In genomic region chr16:57881575-57882094, GRCm38 (mm10) we compare ENCODE assay signal across 21 mouse cellular contexts.
DNase-seq lines count a peak whose midpoint lies in the region; ATAC-seq and TF ChIP-seq lines count a peak whose summit lies in the region.
"Had no signal": no experiment of that assay in that cellular context is flagged by ENCODE, and none has a peak within 500 bp of the region (broad histone marks: within the 10 kb centered on the region; RNA-seq: fewer than 3 reads in every experiment).

No protein-coding gene starts in this region.

- no peaks in the 10 kb centered on the region for H3K4me1 ChIP-seq in kidney, adult 2 months (ENCODE audit: control insufficient read depth, insufficient read depth, low read length)
- no peaks in the 10 kb centered on the region for H3K4me1 ChIP-seq in kidney, embryonic 14.5 days (ENCODE audit: control insufficient read depth, insufficient read depth, low read length)
- no peaks in the 10 kb centered on the region for H3K4me1 ChIP-seq in limb, embryonic 14.5 days (ENCODE audit: control insufficient read depth, insufficient read depth, low read length)
- peaks cover 4% of the 10 kb centered on the region for H3K4me1 ChIP-seq in limb, embryonic 10.5 days
- H3K4me1 ChIP-seq: forebrain, embryonic 13.5 days; heart, embryonic 15.5 days; hindbrain, embryonic 10.5 days had no signal

- no peaks in the 10 kb centered on the region for H3K36me3 ChIP-seq in kidney, adult 2 months (ENCODE audit: control insufficient read depth, insufficient read depth, low read length)
- H3K36me3 ChIP-seq in kidney, embryonic 14.5 days (ENCODE audit: control insufficient read depth, insufficient read depth, low read length) = no peaks in the 10 kb centered on the region
- H3K36me3 ChIP-seq in limb, embryonic 14.5 days (ENCODE audit: control insufficient read depth, insufficient read depth, low read length) = no peaks in the 10 kb centered on the region
- H3K36me3 ChIP-seq in limb, embryonic 10.5 days = no peaks in the 10 kb centered on the region
- H3K36me3 ChIP-seq: G1E; heart, embryonic 15.5 days; hindbrain, embryonic 10.5 days had no signal

- no peaks in the 10 kb centered on the region for H3K9me3 ChIP-seq in kidney, embryonic 14.5 days (ENCODE audit: control insufficient read depth, low read length)
- no peaks in the 10 kb centered on the region for H3K9me3 ChIP-seq in limb, embryonic 14.5 days (ENCODE audit: control insufficient read depth, low read length)
- no peaks in the 10 kb centered on the region for H3K9me3 ChIP-seq in limb, embryonic 10.5 days (replicated peaks)
- H3K9me3 ChIP-seq: forebrain, embryonic 13.5 days; G1E; heart, embryonic 15.5 days; hindbrain, embryonic 10.5 days had no signal

- no peak overlapping the region for H3K4me3 ChIP-seq in kidney, adult 2 months (ENCODE audit: insufficient read depth, low read depth, low read length)
- no peak overlapping the region for H3K4me3 ChIP-seq in kidney, embryonic 14.5 days (ENCODE audit: low read length)
- no peak overlapping the region for H3K4me3 ChIP-seq in limb, embryonic 14.5 days (replicated peaks; ENCODE audit: low read length)
- H3K4me3 ChIP-seq in limb, embryonic 10.5 days = no peak overlapping the region
- H3K4me3 ChIP-seq: forebrain, embryonic 13.5 days; heart, embryonic 15.5 days; hindbrain, embryonic 10.5 days had no signal

- H3K9ac ChIP-seq in kidney, embryonic 14.5 days (ENCODE audit: low read depth, low read length) = no peak overlapping the region
- no peak overlapping the region for H3K9ac ChIP-seq in limb, embryonic 14.5 days (ENCODE audit: low read depth, low read length, severe bottlenecking)
- H3K9ac ChIP-seq: forebrain, embryonic 13.5 days; forebrain, postnatal 0 days; heart, embryonic 15.5 days; hindbrain, embryonic 14.5 days had no signal

- no peak overlapping the region for H3K4me2 ChIP-seq in kidney, embryonic 14.5 days (replicated peaks; ENCODE audit: low read depth, low read length)
- H3K4me2 ChIP-seq in limb, embryonic 14.5 days (replicated peaks; ENCODE audit: low read depth, low read length, severe bottlenecking) = no peak overlapping the region
- H3K4me2 ChIP-seq: forebrain, embryonic 13.5 days; heart, embryonic 11.5 days; heart, embryonic 15.5 days; hindbrain, embryonic 14.5 days had no signal

- no peak for TF ChIP-seq CTCF in kidney, adult 2 months (conservative IDR thresholded peaks at IDR 0.05; ENCODE audit: insufficient read depth, insufficient read length, low read depth, low read length)

- WGBS in kidney, adult 2 months = 53% methylated on average over 8 of the region's 8 CpGs
- WGBS in kidney, embryonic 14.5 days = 51% methylated on average over 8 of the region's 8 CpGs
- WGBS in limb, embryonic 14.5 days = 58% methylated on average over 8 of the region's 8 CpGs
- WGBS in limb, embryonic 10.5 days = 68% methylated on average over 8 of the region's 8 CpGs

- TF ChIP-seq POLR2A in kidney, adult 2 months (IDR thresholded peaks at IDR 0.05; ENCODE audit: low read depth, low read length) = no peak
- TF ChIP-seq POLR2A in limb, embryonic 14.5 days (IDR thresholded peaks at IDR 0.05; ENCODE audit: borderline replicate concordance, extremely low read depth, insufficient read depth, insufficient read length) = no peak

- peak; percentile 24 for DNase-seq in embryo, embryonic 11 days
- DNase-seq in embryo, embryonic 10.5 days (ENCODE audit: low spot score) = no peak
- peak; percentile 10 for DNase-seq in kidney, adult 2 months
- no peak for DNase-seq in limb, embryonic 14.5 days (ENCODE audit: low spot score)
- DNase-seq in limb, embryonic 10.5 days (ENCODE audit: low spot score) = no peak
- DNase-seq in spleen, postnatal 10 days (ENCODE audit: low spot score in 2 of 2) = no peak
- DNase-seq: adrenal gland, postnatal 10 days; B cell, adult 2 months; cerebellum, adult 11 months; cerebellum, adult 9-10 months; cerebellum, postnatal 25 days; forebrain, postnatal 0 days; gastrocnemius, postnatal 36 days had no signal

- H3K27me3 ChIP-seq in kidney, adult 2 months (replicated peaks; ENCODE audit: control insufficient read depth, insufficient read depth, low read length) = no peaks in the 10 kb centered on the region
- H3K27me3 ChIP-seq in kidney, embryonic 14.5 days (ENCODE audit: control insufficient read depth, insufficient read depth, low read length) = no peaks in the 10 kb centered on the region
- H3K27me3 ChIP-seq in limb, embryonic 14.5 days (ENCODE audit: control insufficient read depth, insufficient read depth, low read length) = no peaks in the 10 kb centered on the region
- no peaks in the 10 kb centered on the region for H3K27me3 ChIP-seq in limb, embryonic 10.5 days (ENCODE audit: low read depth, poor library complexity, severe bottlenecking)
- H3K27me3 ChIP-seq: forebrain, embryonic 13.5 days; heart, embryonic 15.5 days had no signal

- no peak for ATAC-seq in kidney, embryonic 14.5 days (ENCODE audit: low FRiP score, low TSS enrichment)
- ATAC-seq in limb, embryonic 14.5 days (ENCODE audit: low FRiP score, low read depth) = peak; percentile 55; the same call in 1 of the 2 replicates
- ATAC-seq: CD4-positive, CD25-positive, alpha-beta regulatory T cell, adult 4 months; forebrain, embryonic 13.5 days; forebrain, postnatal 0 days had no signal

- H3K27ac ChIP-seq in kidney, adult 2 months (ENCODE audit: insufficient read depth, low read depth, low read length) = no peak overlapping the region
- no peak overlapping the region for H3K27ac ChIP-seq in kidney, embryonic 14.5 days (ENCODE audit: low read depth, low read length)
- H3K27ac ChIP-seq in limb, embryonic 14.5 days (replicated peaks; ENCODE audit: low read depth, low read length) = no peak overlapping the region
- H3K27ac ChIP-seq in limb, embryonic 10.5 days = no peak overlapping the region
- H3K27ac ChIP-seq: forebrain, embryonic 13.5 days; heart, embryonic 15.5 days; hindbrain, embryonic 10.5 days; hindbrain, embryonic 14.5 days had no signal

Comparison
In these comparisons a context has a peak if more than half of its experiments do, and no peak if none do; other contexts are left out.
1. DNase-seq: peak in embryo, embryonic 11 days (single experiment) and kidney, adult 2 months (single experiment); none in embryo, embryonic 10.5 days (single experiment), limb, embryonic 14.5 days (single experiment), limb, embryonic 10.5 days (single experiment) and spleen, postnatal 10 days (0 of 2).